Mouse (Mus musculus) c-Kit-positive CD71-positive TER-119-negative erythroid progenitor cells, embryonic 14.5 days (primary cell): ENCODE results near the gene Specc1.

Experiments
- DNase-seq: peaks from one replicate; pipeline ENCODE4 v3.0.0-alpha.2; 2013; ENCODE audit warnings: low read depth

The Specc1 gene

DNA sequence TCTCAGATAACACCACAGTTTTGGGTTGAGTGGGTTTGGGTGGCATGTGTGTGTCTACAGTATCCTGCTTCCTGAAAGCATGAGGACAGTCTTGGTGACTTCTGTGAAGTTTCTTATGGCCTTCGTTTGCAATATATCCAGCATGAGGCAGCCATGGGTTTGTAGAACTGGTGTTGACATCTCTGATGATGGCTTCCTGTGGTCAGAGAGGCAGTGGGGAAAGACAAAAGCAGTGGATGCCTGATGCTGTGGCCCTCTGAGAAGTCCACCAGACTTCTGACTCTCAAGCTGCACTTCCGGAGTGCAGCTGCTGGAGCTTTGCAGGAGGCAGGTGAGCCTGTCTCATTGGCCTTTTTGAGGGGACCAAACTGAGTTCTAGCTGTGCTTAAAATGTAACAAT lies 60.4 kb downstream of the Specc1 start:
- DNase-seq, result no peak

DNA sequence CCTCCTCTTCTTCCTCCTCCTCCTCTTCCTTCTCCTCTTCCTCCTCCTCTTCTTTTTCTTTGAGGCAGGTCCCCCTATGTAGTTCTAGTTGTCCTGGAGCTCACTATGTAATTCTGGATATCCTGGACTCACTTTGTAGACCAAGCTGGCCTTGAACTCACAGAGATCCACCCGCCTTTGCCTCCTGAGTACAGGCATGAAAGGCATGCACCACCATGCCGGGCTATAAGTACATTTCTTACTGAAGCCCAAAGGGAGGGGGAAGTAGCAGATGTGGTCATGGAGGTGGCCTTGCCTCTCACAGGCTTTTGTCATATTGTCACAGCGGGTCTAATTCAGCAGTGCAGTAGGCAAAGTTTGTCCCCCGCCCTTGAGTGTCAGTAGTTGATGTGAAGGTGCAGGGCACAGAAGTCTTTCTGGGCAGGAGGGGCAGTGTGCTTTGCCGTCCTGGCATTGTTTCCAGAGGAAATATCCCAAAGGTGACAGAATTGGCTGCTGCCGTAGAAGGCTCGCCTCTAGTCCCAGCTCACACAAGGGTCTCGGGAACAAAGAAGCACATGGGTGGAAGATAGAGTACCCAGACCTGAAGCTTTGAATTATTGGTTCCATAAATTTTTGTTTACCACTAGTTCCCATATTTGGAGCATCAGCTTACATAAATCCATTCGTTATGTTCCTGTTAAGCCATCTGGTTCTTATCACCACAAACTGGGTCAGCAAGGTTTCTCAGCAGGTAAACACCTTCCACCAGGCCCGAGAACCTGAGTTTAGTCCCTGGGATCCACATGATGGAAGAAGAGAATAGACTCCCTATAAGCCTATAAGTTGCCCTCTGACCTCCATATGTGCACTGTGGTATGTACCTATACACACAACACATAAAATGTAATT lies 62.0 kb downstream of the Specc1 start:
- no peak for DNase-seq

DNA sequence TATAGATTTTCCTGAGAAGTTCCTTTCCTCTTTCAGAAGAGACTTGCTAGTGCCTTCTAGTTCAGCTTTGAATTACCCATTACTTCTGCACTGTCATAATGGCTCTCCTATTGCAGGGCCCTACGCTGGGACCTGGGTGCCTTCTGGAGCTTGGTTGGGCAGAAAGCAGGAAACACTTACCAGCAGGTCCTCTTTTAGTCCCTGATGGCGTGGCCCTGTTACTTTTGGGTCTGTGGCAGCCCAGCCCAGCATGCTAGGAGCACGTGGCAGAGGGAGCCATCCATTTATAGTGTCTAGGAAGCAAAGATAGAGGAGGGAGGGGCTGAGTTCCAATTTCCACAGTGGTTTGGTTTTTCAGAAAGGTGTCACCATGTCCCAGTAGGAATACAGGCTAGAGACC lies 63.3 kb downstream of the Specc1 start:
- DNase-seq, result no peak

DNA sequence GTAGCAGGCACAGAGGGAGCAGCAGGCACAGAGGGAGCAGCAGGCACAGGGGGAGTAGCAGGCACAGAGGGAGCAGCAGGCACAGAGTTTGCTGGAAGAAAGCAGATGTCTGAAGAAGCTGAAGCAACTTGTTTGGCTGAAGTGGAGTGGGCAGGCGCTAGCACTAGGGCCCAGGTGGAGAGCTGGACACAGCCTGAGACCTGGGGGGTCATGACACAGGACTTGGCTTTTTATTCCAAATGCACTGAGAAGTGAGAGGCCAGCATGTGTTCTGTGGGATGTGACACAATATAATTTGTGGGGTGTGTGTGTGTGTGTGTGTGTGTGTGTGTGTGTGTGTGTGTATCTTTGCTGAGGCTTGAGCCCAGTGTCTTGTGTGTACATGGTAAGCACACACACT lies 64.3 kb downstream of the Specc1 start:
- no peak for DNase-seq

GRCm38 (mm10) chr11:62022105-62022504 lies 65.5 kb downstream of the Specc1 start:
- no peak for DNase-seq

DNA sequence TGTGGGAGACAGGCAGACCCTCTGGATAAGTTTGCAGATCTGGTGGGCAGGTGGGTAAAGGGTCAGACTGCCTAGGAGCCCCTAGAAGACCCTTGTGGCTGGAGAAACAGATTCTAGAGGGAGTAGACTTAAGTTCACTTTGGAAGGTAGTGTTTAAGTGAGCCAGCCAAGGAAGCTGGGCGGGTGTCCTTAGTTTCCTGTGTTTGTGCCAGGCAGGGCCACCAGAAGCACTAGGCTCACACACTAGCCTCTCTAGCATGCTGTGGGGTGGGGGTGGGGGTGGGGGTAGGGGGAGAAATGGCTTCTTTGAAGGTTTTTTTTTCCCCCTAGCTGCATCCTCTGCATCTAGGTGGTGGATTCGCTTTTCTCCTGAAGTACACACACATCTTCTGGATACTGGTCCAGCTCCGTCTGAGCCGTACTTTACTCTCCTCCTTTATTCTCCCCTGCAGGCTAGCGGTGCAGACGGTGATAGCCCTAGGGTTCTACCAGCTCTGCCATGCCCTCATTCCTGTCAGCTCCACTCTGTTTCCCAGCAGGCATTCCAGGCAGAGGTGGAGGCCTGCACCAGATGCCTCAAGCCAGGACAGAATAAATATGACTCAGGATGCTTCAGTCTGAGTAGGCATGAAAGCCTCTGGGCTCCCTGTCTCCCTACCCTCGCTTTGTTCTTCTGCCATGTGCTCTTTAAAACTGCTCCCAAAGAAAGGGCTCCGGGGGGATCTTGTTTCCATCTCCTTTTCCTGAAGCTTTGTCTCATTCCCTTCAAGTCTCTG lies 66.3 kb downstream of the Specc1 start:
- no peak for DNase-seq

- DNase-seq, result no peak
Measured at GRCm38 (mm10) chr11:62023494-62024233, 67.1 kb downstream of the Specc1 start.

GRCm38 (mm10) chr11:62024234-62024601 lies 67.7 kb downstream of the Specc1 start:
- DNase-seq, result no peak

GRCm38 (mm10) chr11:62024952-62025351 lies 68.4 kb downstream of the Specc1 start:
- no peak for DNase-seq

- DNase-seq, result no peak
Measured at GRCm38 (mm10) chr11:62025770-62026169, 69.2 kb downstream of the Specc1 start.

DNA sequence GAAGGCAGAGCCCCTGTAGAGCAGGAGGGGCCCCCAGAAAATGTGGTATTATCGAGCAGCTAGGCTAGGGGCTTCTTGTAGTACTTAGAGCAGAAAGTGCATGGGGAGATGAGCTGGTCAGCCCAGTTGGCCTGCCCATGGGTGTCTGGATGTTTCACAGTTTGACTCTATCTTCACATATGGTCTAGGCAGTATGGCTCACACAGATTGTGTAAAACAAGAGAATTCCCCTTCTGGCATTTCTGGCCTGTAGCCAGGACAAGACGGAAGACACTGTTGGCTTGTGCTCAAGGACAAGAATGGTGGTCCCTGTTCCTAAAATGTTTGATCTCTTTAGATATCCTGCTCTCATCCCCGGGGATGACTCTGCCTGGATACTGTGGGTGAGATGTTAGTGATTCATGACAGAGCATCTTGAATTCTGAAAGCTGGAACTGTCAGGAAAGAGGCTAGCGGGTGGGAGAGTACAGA lies 69.8 kb downstream of the Specc1 start:
- no peak for DNase-seq

DNA sequence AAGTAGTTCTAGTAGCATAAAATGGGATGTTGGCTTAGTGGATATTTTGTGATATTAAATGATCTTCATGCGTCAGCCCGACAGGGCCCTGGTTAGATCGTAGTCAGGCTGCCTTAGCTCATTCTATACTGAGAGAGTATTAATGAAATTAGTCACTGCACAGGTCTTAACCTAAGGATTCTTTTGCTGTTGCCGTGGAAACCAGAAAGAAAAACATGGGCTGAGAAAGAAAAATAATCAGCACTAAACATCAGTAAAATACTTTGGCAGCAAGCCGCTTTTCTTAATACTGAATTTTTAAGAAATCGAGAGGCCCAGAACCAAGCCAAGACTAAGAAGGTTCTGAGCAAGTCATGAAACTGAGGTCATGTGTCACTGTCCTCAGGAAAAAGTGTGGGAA lies 70.7 kb downstream of the Specc1 start:
- no peak for DNase-seq

DNA sequence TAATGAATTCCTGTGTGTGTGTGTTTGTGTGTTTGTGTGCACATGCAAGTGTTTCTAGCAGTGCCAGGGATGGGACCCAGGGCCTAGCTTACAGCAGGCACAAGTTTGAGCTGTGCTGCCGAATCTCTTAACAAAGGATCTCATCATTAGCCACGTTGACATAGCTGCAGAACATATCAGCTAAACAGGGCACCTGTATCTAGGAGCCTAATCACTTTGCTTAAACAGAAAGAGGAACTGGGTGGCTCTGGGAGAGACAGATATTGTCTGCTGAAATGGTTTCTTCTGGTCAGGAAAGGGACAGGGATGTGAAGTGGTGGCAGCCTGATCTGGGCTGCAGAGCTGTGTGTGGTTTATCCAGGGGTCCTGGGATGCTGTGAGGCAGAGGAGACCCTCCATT lies 71.1 kb downstream of the Specc1 start:
- DNase-seq, result no peak

GRCm38 (mm10) chr11:62029171-62029570 lies 72.6 kb downstream of the Specc1 start:
- DNase-seq, result no peak

DNA sequence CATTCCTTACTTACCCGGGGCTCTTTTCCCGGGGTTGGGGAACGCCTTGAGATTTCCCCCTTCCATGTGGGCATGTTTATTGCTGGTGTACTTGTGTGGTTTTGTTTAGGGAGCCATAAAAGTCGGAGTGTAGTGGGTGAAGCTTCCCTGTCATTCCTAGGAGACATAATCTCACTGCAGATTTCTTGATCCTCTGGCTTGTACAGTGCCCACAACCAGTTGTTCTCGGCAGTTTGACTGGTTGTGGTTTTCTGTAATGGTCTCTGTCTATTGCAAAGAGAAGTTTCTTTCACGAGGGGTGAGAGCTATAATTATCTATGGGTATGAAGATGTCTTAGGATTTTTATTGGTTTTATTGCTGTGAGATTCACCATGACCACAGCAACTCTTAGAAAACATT lies 78.0 kb downstream of the Specc1 start:
- DNase-seq, result no peak

GRCm38 (mm10) chr11:62035220-62035619 lies 78.7 kb downstream of the Specc1 start:
- no peak for DNase-seq

- no peak for DNase-seq
Measured at GRCm38 (mm10) chr11:62040122-62040521, 83.6 kb downstream of the Specc1 start.

- no peak for DNase-seq
Measured at GRCm38 (mm10) chr11:62044627-62045026, 88.1 kb downstream of the Specc1 start.

GRCm38 (mm10) chr11:62045964-62046363 lies 89.4 kb downstream of the Specc1 start:
- DNase-seq, result no peak

- peak; percentile 75 for DNase-seq
Measured at GRCm38 (mm10) chr11:62047817-62048640, 91.5 kb downstream of the Specc1 start.

GRCm38 (mm10) chr11:62049170-62049569 lies 92.6 kb downstream of the Specc1 start:
- DNase-seq, result no peak
